Mouse (Mus musculus) adrenal gland, adult 2 months (tissue): ENCODE data around the gene Rab6b. TPM values are rescaled to one million over a fixed set of nuclear protein-coding genes. Genes with fewer than 3 reads are reported as not detected.
"Not testable (repeated sequence)": the region's sequence is repeated elsewhere in the genome, so short reads cannot be mapped to it uniquely, and the experiment has no call there.

Experiments
- DNase-seq: peaks from one replicate; pipeline ENCODE4 v3.0.0; 2021
- polyA plus RNA-seq: library from polyadenylated mRNA; depleted of rRNA; stranded (reverse); fragments of >200 nt; gene quantifications from 2 replicates; pipeline ENCODE4 v1.2.3, GENCODE M21; 2012
- total RNA-seq, 2 experiments: library from RNA; stranded (reverse); gene quantifications; 2 replicates each; pipeline ENCODE4 v1.2.3; 2021

The Rab6b gene
- total and polyA plus RNA-seq, 3 experiments: 2.4 to 18.9 (median 3.1) TPM

DNA sequence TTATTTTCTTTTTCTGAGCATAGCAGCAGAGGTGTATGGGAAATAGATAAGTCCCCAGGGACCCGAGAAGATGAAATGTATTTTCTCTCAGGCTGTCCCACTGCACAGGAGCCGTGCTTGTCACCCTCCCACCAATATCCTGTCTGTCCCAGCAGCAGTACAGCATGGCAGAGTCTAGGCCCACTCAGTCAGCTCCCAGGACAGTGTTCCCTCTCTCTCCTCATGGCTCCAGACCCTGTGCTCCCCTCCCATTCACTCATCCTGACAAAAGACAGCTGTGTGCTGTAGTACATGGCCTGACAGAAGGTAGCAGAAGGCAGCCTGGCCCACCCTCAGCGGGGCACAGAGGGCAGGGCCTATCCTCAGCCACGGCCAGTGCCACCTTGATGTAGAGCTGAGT is 32.3 kb downstream of the Rab6b start:
- no peak for DNase-seq

DNA sequence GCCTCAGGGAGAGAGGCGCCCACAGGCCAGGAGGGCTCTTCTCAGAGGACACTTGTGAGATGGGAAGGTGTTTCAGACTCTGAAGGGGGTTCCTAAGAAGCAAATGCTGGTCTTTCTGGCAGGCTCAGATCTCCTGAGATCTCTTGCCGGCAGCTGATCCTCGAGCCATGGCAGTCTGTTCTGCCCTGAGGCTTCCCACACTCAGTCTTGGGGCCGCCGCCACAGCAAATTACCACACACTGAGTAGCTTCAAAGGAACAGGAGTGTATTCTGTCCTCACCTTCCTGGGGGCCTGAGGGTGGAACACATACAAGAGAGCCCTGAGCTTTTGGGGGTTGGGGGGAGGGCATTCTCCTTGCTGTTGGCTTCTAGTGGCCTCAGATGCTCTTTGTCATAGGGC is 33.8 kb downstream of the Rab6b start:
- DNase-seq: no peak

DNA sequence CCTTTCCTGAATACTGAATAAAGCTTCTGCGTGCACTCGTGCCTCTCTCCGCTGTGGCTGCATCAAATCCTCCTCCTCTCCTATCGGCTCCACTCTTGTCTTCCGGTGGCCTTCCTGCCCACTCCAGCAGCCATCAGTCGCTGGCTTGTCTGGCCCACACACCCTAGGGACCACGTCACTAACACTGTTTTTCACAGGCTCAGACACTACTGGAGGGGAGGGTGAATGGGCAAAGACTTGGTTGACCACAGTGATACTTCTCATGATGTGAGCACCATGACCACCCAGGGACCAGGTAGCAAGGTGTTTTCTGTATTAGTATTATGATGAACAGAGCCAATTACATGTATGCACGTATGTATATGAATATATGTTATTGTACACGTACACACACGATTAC is 34.7 kb downstream of the Rab6b start:
- no peak for DNase-seq

DNA sequence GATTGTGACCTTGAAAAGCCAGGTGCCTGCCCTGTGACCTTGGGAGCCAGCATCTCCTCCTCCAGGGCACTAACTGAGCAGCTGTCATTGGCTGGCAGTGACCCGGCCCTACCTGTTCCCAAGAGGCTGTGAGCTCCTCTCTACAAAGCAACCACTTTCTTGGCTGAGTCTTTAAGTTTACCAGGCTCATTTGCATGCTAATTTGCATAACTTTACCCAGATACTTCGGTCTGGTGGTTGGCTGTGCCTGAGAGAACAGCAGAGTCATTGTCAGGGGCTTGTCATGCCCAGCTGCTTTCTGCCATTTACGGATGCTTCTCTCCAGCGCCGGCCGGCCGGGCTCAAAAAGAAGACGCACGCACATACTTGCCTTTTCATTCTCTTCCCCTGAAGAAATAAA is 35.1 kb downstream of the Rab6b start:
- DNase-seq: no peak

DNA sequence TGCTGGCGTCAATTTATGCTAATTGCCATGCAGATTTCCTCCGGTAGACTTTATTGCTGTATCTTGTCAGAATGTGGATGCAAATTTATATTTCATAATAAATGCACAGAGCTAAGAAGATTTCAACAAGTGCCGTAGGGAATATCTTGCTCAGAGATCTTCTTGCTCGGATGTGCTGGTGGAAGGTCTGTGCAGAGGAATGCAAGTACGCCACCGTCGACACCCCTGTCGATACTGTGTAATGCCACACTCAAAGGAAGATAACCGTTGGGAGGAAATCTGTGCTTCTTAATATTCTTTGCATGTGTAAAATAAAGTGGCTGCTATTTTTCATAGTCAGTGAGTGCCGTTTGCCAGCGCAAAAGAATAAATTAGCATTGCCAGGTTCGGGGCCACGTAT is 35.5 kb downstream of the Rab6b start:
- DNase-seq: no peak

DNA sequence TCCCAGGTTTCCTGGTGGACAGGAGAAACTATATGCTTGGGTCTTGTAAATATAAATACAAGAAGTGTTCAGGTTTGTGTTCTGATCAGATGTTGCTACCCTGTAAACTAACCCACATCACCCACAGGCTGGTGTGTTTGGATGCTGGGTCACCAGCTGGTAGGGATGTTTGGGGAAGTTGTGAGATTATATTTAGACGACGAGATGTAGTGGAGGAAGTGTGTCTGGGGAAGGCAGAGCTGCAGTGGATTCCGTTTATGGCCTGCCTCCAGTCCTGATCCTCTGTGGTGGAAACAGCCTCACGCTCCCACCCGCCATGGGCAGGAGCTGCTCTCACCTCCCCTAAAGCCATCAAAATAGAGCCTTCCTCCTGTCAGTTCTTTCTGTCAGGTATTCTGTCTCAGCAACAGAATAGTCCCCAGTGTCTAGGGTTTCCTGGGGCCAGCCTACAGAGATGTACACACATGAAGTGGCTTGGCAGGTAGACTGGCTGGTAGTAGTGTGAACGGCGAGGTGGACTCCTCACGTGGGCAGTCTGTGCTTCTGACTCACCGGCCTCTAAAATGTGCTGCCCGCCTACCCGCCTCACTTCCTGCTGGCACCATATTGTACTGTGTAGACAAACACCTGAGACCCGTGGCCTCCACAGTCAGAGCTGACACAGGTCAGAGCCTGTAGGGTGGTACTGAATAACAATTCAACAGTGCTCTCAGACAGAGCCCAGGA is 37.6 kb downstream of the Rab6b start:
- DNase-seq: no peak

DNA sequence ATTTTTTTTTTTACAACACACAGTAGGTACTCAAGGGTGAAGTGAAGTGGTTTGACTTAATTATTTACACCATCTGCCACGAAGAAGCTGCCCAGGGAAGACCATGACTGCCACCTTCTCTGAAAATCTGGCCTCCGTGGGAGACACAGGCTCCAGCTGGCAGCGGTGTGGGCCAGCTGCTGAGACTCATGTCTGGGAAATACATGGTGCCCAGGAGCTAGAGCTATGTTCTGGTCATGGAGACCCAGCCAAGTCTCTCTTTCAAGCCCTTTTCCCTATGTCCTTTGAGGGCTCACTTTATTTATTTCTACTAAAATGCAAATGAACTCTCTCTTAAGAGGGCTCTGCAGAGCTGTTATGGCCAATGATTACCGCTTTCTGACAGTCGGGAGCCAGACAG is 41.7 kb downstream of the Rab6b start:
- DNase-seq: no peak

DNA sequence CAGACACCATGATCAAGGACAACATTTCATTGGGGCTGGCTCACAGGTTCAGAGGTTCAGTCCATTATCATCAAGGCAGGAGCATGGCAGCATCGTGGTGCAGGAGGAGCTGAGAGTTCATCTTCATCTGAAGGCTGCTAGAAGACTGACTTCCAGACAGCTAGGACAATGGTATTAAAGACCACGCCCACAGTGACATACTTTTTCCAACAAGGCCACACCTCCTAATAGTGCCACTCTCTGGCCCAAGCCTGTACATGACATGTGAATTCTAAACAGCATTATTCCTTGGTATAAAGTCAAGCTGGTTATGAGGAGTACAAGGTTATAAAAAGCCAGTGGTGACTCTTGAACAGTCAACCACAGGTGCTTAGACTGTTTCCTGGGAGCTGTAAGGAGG is 43.0 kb downstream of the Rab6b start:
- DNase-seq: no peak

DNA sequence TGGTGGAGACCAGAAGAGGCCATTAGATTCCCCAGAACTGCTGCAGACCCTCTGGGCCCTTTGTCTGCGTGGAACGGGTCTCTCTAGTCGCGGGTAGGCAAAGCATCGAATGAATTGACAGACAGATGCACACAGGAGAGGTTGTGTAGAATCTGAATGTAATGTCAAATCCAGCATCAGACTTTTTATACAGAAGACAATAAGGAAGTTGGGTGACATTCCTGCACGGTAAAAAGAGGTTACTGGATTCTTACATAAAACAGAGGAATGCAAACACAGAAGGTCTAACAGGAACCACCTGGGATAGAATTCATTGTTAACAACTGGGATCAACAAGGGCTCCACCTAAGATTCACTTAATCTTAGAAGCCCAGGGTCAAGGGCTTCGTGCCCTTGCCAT is 43.6 kb downstream of the Rab6b start:
- not testable (repeated sequence) for DNase-seq

DNA sequence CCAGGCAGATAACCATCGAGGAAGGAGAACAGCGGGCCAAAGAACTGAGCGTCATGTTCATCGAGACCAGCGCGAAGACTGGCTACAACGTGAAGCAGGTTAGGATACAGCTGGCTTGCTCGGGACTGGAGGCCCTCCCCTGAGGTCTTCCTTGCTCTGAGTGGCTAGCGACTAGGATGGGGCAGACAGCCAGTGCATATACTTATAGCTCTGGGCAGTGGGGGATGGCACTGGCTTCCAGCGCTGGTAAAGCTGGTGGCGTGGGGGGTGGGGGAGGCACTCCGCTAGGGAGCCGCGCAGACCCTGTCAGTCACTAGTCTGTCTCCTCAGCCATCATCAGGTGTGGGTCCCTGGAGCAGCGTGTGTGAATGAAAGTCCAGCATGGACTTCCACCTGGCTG is 52.2 kb downstream of the Rab6b start:
- DNase-seq: no peak

DNA sequence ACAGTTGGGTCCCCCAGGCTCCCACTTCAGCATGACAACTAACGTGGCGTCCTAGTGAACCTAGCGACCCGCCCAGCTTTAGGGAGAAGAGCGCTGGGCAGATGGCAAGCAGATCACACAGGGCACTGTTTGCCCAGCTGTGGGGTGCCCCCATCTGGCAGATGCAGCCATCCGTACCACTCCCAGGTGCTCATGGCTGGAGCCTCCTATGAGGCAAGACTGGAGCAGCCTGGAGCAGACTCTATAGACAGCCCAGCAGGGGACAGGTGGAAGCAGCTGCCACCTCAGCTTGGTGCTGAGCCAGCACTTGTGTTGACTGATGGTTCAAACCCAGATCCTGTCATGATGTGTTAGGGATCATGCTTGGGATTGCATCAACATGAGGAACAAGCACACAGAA is 56.5 kb downstream of the Rab6b start:
- DNase-seq: no peak

DNA sequence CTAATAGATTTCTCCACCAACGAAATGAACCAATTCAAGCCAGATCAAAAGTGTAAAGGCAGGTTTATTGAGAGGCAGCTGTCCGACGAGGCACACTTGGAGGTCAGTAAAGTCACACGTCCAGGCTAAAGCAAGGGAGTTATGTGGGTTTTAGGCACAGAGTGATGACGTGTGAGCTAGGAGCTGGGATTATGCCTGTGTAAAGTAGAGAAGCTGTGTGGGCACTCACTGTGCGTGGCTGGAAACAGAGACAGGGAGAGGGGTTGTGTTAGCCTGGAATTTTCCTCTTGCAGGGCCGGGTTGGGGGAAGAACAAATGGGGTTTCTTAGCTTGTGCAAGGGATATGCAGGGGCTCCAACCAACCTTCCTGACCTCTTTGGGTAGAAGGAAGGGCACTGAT is 57.2 kb downstream of the Rab6b start:
- no peak for DNase-seq

DNA sequence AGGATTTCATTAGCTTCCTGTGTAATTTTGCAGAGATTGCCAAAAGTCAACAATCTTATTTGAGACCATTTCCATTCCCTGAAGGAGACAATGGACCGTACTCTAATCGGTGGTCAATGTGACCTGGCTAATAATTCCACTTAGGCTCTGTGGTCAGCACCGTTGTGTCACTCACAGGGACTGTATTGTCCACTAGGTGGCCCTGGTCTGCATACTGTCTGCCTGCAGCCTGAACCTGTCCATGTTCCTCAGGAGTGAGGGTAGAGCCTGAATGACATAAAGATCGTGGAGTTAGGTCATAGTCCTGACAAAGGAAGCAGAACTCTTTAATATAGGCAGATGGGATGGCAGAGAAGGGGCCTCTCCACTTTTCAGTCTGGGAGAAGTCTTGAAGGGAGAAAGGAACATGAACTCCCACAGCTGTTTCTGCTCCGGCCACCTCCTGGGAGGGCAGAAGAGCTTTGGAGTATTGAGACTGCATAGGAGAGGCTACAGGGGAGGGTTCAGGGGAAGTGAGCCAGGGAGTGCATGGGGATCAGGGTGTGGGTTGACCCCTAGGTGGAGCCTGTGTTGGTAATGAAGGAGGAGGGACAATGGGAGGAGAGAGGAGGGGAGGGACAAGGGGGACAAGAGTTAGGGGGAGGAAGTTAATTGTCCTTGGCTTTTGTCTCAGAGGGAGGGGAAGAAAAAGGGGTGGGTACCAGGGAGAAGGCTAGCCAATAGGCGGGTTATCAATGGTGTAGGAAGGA is 63.4 kb downstream of the Rab6b start:
- peak; percentile 61 for DNase-seq

DNA sequence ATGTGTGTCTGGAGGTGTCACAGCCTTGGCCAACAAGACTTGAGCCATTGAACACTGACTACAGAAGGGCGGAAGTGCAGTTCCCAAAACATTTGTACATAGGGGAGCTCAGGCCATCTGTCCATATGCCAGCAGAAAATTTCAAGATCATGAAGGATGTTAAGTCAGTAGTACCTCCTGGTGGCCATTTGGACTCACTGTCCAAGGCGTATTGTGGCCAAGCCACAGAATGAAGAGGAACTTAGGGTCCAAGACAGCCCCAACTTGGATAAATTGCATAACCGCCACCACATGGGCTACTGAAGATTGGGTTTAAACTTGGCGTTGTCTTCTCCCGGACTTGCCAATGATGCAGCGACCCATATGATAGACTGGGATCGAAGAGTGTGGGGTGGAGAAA is 64.1 kb downstream of the Rab6b start:
- DNase-seq: no peak

DNA sequence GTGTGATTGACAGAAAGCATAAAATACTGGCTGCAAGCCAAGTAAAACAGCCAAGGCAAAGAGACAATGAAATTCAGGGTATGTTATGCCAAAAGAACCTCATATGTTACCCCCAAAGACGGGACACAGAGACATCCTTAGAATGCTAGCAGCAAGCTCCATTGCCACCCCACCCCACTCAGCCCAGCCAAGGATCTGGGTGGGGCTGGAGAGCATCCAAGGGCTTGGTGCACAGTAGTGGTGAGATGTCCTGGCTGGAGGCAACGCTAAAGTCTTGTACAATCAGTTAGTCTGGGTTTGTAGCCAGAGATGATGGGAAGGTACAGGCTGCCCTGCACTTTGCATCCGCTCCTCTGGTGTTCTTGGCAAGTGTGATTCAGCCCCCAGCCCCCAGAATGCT is 68.7 kb downstream of the Rab6b start:
- peak; percentile 40 for DNase-seq

DNA sequence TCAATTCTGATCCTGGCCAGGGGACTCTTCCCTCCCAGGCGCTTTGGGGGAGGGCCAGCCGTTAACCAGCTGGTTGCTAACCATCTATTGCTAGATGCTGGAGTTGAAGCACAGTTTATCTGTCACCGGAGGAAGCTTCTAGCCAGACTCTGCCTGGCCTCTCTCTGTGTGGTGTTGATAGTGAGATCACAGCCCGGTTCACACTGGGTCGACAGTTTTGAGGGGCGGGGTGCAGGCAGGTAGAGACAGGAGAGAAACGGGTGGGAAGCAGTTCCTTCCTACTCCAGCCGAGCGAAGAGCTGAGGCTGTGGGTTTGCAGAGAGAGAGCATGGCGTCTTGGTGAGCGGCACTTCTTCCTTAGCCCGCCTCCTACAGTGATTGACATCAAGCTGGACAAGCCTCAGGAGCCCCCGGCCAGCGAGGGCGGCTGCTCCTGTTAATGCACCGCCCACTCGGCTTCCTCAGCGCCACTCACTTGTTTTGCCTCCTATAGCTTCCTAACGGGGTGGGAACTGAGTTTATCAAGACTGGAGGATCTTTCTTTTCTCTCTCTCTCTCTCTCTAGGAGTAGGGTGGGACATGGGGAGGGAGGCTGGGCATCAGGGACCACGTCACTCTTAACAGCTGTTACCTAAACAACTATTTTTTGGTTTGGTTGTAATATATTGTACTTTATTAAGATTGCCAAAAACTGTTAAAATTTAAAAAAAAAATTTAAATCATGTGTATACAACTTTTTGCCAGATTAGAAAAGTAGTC is 69.4 kb downstream of the Rab6b start:
- DNase-seq: peak; percentile 85

DNA sequence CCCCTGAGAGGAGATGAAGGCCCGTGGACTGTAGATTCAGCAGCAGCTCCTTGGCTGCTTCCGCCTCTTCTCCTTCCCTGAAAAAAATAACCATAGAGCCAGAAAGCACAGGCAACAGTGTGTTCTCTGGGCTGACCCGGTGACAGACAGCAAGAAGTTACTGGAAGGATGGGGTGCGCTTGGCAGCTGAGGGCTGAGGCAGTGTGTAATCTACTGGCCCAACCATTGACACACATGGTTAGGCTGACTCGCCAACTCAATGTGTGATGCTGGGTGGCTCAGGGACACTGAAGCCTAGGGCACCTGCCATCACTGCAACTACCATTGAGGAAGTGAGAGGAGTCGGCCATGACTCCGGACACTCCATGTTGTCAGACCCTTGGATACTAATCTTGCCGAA is 70.3 kb downstream of the Rab6b start:
- no peak for DNase-seq

DNA sequence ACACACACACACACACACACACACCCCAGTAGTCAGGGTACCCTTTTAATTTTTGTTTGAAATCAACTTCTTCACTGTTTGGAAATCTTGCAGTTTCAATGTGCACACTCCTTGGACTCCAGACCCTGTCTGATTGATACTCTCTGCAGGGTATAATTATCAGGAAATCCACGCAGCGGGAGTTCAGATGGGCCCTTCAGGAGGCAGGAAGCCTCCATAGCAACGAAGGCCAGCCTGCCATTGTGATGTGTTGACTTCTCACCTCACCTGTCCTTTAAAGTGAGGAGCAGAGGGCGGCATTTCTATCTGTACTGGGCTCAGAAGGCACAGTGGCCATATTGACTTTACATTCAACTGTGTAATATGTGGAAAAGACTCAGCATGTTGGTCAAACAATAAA is 73.3 kb downstream of the Rab6b start:
- no peak for DNase-seq

DNA sequence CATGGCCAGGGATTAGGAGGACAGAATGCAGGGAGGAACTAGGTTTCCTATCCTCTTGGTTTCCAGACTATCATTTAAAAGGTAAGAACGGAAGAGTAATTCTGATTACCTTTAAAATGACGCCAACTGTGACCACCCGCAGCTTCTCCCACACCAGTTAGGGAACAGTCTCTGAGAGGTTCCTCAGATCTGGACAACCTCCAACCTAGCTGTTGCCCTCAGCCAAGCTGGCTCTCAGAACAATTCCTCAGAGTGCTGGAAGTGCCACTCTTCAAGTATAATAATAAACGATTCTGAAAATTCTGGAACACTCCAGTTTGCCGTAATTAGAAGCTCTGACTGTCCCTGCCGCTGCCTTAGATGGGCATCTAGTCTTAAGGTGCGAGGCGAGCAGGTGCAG is 74.4 kb downstream of the Rab6b start:
- no peak for DNase-seq

DNA sequence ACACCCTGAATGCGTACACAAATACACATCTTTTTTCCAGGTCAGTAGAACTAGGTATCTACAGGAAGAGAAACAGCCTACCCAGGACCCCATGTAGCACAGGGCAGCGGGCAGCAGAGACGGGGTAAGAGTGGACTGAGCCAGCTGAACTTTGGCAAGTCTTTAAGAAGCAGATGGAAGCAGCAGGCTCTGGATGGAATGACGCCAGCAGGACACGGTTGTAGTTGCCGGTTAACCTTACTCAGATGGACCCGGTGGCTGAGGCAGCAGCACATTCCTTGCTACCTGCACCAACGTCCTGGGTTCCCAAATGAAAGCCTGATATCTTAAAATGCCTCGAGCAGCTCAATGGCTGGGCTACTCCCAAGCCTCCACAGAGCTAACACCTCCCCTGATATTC is 75.2 kb downstream of the Rab6b start:
- DNase-seq: no peak

DNA sequence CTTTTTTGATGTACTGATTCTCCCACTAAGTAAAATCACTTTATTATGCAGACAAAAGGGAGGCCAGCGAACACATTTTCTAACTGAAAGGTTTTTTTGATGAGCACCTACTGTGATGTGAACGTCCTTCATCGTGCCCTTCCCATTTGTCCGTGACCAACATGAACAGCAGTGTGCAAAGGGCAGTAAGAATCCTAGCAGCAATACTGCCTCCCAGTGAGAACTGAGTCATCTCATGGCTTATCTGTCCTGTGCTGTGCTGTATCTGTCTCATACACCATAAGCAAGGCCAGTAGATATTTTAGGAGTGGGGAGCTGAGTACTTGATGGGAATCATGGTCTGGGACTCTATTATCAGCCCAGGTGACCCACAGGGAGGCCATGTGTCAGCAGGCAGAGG is 76.8 kb downstream of the Rab6b start:
- peak; percentile 52 for DNase-seq

DNA sequence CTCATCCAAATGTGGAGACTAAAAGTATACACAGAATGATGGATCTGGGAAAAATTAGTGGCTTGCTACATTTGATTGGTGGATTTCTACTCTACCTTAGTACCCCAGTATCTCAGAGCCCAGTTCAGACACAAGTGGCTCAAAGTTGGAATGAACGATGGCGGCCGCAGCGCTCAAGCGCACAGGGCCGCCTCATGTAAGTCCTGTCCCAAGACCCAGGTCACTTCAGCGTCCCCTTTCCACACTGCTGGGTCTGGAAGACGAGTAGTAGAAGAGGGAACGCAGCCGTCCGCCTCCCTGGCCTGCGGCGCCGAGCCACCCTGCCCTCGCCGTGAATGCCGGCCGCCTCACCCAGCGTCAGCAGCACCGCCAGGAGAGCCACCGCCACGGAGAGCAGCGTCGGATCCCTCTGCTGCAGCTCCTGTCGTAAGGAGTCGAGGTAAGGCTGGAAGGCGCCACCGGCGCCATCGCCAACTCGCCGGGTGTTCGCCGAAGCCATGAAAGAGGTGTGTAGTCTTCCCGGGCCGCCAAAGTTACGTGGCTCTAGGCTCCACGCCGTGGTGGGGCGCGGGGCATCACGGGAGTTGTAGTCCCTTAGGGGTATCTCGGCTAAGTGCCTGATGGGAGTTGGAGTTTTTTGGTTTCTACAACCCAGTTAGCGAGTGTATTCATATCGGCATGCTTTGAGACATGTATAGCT is 90.1 kb downstream of the Rab6b start, which contains the start of gene Srprb:
Gene Srprb, minus strand, starts transcription at position 577 of the 700 bp plus-strand sequence.
- peak; percentile 96 for DNase-seq
